In the genomic region with DNA sequence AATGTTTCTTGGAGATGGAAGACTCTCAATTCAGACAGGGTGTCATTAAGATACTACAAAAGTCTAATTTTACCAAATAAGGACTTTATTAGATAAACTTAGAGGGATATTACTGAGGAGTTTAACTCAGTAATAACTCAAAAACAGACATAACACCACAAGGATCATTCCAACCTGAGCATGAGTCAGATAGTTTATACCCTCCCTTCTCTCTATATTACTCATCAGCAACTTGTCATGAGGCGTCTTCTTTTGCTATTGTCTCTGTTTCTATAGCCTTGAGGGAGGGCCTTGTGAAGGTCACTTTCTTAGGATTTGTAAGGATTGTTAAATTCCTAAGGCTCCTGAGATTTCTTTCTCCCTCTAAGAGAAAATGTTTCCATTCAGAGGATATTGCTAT, we compare ENCODE assay signal across 30 mouse cellular contexts.
"Had no signal": no experiment of that assay in that cellular context is flagged by ENCODE, and none has a peak within 500 bp of the region (broad histone marks: within the 10 kb centered on the region; RNA-seq: fewer than 3 reads in every experiment).

No protein-coding gene starts in this region.

- DNase-seq: left cerebral cortex, postnatal 4 days; liver; liver, embryonic 13.5 days; liver, postnatal 0 days; lung, adult 18-20 months; lung, adult 2 months; lung, embryonic 14.5 days; lung, postnatal 10 days; lung, postnatal 14 days; lung, postnatal 36 days; lung, postnatal 4 days; midbrain, embryonic 14.5 days had no signal

- H3K9ac ChIP-seq: limb, embryonic 12.5 days; limb, embryonic 13.5 days; limb, embryonic 15.5 days; liver, embryonic 12.5 days; liver, embryonic 13.5 days; liver, embryonic 14.5 days; liver, embryonic 15.5 days; liver, postnatal 0 days; lung, embryonic 14.5 days; lung, embryonic 15.5 days; midbrain, embryonic 12.5 days; midbrain, embryonic 13.5 days; midbrain, embryonic 15.5 days; neural tube, embryonic 12.5 days had no signal

- H3K36me3 ChIP-seq: limb, embryonic 10.5 days; limb, embryonic 12.5 days; limb, embryonic 13.5 days; limb, embryonic 15.5 days; liver, embryonic 12.5 days; liver, embryonic 13.5 days; liver, embryonic 15.5 days; lung, embryonic 15.5 days; midbrain, embryonic 10.5 days; midbrain, embryonic 12.5 days; midbrain, embryonic 13.5 days; midbrain, embryonic 15.5 days; neural tube, embryonic 12.5 days had no signal

- H3K4me2 ChIP-seq: limb, embryonic 12.5 days; limb, embryonic 13.5 days; limb, embryonic 15.5 days; liver, embryonic 11.5 days; liver, embryonic 12.5 days; liver, embryonic 13.5 days; liver, embryonic 15.5 days; lung, embryonic 14.5 days; lung, embryonic 15.5 days; midbrain, embryonic 11.5 days; midbrain, embryonic 12.5 days; midbrain, embryonic 13.5 days; midbrain, embryonic 15.5 days; neural tube, embryonic 12.5 days had no signal

- H3K9me3 ChIP-seq: limb, embryonic 10.5 days; limb, embryonic 12.5 days; limb, embryonic 13.5 days; limb, embryonic 15.5 days; liver, embryonic 12.5 days; liver, embryonic 13.5 days; liver, embryonic 15.5 days; lung, embryonic 15.5 days; megakaryocyte, embryonic 14.5 days; midbrain, embryonic 10.5 days; midbrain, embryonic 12.5 days; midbrain, embryonic 13.5 days; midbrain, embryonic 15.5 days; neural tube, embryonic 12.5 days had no signal

- H3K4me3 ChIP-seq: limb, embryonic 10.5 days; limb, embryonic 12.5 days; limb, embryonic 13.5 days; limb, embryonic 15.5 days; liver, embryonic 12.5 days; liver, embryonic 13.5 days; liver, embryonic 15.5 days; lung, embryonic 15.5 days; megakaryocyte, embryonic 14.5 days; midbrain, embryonic 10.5 days; midbrain, embryonic 12.5 days; midbrain, embryonic 13.5 days; midbrain, embryonic 15.5 days; myocyte; neural tube, embryonic 12.5 days had no signal

- H3K27me3 ChIP-seq: limb, embryonic 12.5 days; limb, embryonic 13.5 days; limb, embryonic 15.5 days; liver, embryonic 12.5 days; liver, embryonic 13.5 days; liver, embryonic 15.5 days; lung, embryonic 15.5 days; megakaryocyte, embryonic 14.5 days; midbrain, embryonic 12.5 days; midbrain, embryonic 13.5 days; midbrain, embryonic 15.5 days; neural tube, embryonic 12.5 days had no signal

- H3K4me1 ChIP-seq: limb, embryonic 13.5 days; limb, embryonic 15.5 days; liver, embryonic 12.5 days; liver, embryonic 13.5 days; liver, embryonic 15.5 days; lung, embryonic 15.5 days; megakaryocyte, embryonic 14.5 days; midbrain, embryonic 10.5 days; midbrain, embryonic 12.5 days; midbrain, embryonic 13.5 days; midbrain, embryonic 15.5 days; neural tube, embryonic 12.5 days had no signal

- H3K27ac ChIP-seq: limb, embryonic 10.5 days; limb, embryonic 12.5 days; limb, embryonic 13.5 days; limb, embryonic 15.5 days; liver, embryonic 12.5 days; liver, embryonic 13.5 days; liver, embryonic 14.5 days; liver, embryonic 15.5 days; lung, embryonic 15.5 days; macrophage; midbrain, embryonic 10.5 days; midbrain, embryonic 12.5 days; midbrain, embryonic 13.5 days; midbrain, embryonic 15.5 days; neural tube, embryonic 12.5 days had no signal
